Mouse (Mus musculus): ENCODE results near the gene Galk1. TPM values are rescaled to one million over a fixed set of nuclear protein-coding genes. Genes with fewer than 3 reads are reported as not detected.

Gene Galk1
- 75.3 and 92.6 TPM in 2 replicates for polyA plus RNA-seq (2016; fragmentation: Nextera tagmentation; extraction: Ambion mirVana)

DNA sequence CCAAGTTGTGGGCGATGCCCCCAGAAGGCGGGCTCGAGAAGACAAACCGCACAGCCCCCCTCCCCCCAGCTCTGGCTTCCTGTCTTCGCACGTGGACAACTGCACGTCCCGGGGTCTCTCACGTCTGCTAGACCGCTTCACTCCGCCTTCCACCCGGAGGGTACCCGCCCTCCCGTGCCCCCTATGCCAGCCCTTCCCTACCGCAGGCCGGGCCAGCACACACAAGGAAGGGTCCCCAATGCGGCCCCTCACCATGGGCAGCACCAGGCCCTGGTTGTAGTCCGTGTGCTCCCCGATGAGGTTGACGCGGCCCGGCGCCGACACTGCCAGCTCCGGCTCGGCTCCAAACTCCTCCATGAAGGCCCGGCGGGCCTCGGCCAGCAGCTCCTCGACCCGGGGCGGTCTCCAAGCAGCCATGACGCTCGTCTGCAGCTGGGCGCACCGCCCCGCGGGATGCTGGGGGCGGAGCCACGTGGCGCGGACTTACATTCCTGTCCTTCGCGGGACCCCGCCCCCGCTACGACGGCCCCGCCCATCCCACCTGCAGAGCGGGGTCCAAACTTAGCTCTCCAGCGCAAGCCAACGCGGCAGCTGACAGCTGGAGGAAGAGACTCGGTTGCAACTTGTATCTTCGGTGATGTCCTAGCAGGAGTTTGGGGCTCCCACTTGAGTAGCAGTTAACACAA is at the start of gene Galk1:
TSS of gene Galk1 (minus strand) at position 458 of the 686 bp plus-strand sequence.
- Histone ChIP-seq H3K36me3 (no peaks in the 10 kb centered on the region), H3K9ac (replicated peaks) (peak within 1 kb of the TSS; percentile 68), H3K27me3 (0 out of 2 replicates have a peak, but pooled peaks cover 7% of the 10 kb centered on the region), H3K4me1 (peaks cover 23% of the 10 kb centered on the region), H3K4me2 (replicated peaks) (peak within 1 kb of the TSS; percentile 73), H3K9me3 (no peaks in the 10 kb centered on the region), H3K4me3 (peak within 1 kb of the TSS; percentile 51), H3K27ac (replicated peaks) (peak within 1 kb of the TSS; percentile 54)
- ATAC-seq (ENCODE audit: low FRiP score, low read depth), result peak; percentile 80
- WGBS, result under 1% methylated on average over 54 of the region's 55 CpGs

DNA sequence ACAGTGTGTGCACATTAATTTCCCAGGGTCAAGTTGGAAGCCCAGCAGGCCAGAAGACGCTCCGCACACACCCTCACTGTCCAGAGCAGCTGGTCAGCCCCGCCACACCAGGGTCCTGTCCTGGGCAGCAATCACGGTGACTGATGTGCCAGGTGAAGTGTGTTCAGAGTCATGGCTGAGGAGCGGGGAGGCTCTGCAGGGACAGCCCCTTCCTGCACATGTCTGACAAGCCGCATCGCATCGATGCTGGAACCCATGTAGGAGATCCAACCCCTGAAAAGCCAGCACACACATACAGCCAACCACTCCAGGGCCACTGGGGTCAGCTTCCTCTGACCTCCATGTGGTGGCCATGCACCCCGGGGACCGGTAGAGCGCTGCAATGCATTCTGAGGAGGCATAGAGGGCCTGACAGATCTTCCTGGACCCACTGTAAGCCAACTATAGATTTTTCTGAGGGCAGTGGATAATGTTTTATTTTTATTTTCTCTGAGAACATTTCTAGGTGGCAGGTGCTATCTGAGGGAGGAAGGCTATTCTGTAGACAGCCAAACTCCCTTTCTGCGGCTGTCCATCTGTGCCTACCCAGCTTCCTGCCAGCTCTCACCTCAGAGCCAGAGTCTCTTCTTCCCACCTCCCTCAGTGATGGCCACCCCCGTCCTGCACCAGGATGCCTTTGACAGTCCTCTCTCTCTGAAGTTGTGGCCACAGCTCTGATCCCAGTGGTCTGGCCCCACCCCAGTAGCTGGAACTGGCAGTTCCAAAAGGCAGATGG is 49.3 kb upstream of the Galk1 start:
- no peak overlapping the region for H3K4me3 ChIP-seq
- WGBS, result 91% methylated on average over 13 of the region's 13 CpGs
- no peaks in the 10 kb centered on the region; the same call in 1 of the 2 replicates for H3K4me1 ChIP-seq
- H3K9me3 ChIP-seq, result no peaks in the 10 kb centered on the region
- no peak overlapping the region for H3K27ac ChIP-seq (replicated peaks)
- peaks cover 51% of the 10 kb centered on the region for H3K36me3 ChIP-seq
- no peak overlapping the region for H3K9ac ChIP-seq (replicated peaks)
- no peak for ATAC-seq (ENCODE audit: low FRiP score, low read depth)
- H3K27me3 ChIP-seq, result peaks cover 2% of the 10 kb centered on the region; the same call in 1 of the 2 replicates
- H3K4me2 ChIP-seq (replicated peaks), result no peak overlapping the region

GRCm38 (mm10) chr11:116060596-116060995 is 48.1 kb upstream of the Galk1 start:
- Histone ChIP-seq H3K4me2 (replicated peaks) (no peak overlapping the region), H3K9me3 (no peaks in the 10 kb centered on the region), H3K36me3 (peaks cover 63% of the 10 kb centered on the region), H3K9ac (replicated peaks) (no peak overlapping the region), H3K27ac (replicated peaks) (no peak overlapping the region), H3K4me1 (no peaks in the 10 kb centered on the region; the same call in 1 of the 2 replicates), H3K4me3 (no peak overlapping the region), H3K27me3 (peaks cover 2% of the 10 kb centered on the region; the same call in 1 of the 2 replicates)
- no peak for ATAC-seq (ENCODE audit: low FRiP score, low read depth)
- WGBS, result 94% methylated on average over 9 of the region's 9 CpGs

DNA sequence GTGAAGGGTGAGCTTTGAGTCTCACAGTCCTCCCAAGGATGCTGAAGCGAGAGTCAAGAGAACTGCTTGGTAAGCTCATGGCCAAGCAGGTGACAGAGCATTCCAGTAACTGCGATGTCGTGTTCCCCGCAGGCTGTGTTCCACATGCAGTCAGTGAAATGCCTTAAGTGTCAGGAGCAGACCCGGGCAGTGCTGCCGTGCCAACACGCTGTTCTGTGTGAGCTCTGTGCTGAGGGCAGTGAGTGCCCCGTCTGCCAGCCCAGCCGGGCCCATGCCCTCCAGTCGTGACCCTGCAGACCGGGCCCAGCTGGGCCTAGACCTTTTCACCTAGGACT is 47.1 kb upstream of the Galk1 start:
- Histone ChIP-seq H3K27ac (replicated peaks) (no peak overlapping the region), H3K9me3 (no peaks in the 10 kb centered on the region), H3K4me3 (no peak overlapping the region), H3K36me3 (peaks cover 72% of the 10 kb centered on the region), H3K27me3 (peaks cover 2% of the 10 kb centered on the region; the same call in 1 of the 2 replicates), H3K9ac (replicated peaks) (no peak overlapping the region), H3K4me1 (no peaks in the 10 kb centered on the region; the same call in 1 of the 2 replicates), H3K4me2 (replicated peaks) (no peak overlapping the region)
- no peak for ATAC-seq (ENCODE audit: low FRiP score, low read depth)
- WGBS, result 97% methylated on average over 11 of the region's 11 CpGs

DNA sequence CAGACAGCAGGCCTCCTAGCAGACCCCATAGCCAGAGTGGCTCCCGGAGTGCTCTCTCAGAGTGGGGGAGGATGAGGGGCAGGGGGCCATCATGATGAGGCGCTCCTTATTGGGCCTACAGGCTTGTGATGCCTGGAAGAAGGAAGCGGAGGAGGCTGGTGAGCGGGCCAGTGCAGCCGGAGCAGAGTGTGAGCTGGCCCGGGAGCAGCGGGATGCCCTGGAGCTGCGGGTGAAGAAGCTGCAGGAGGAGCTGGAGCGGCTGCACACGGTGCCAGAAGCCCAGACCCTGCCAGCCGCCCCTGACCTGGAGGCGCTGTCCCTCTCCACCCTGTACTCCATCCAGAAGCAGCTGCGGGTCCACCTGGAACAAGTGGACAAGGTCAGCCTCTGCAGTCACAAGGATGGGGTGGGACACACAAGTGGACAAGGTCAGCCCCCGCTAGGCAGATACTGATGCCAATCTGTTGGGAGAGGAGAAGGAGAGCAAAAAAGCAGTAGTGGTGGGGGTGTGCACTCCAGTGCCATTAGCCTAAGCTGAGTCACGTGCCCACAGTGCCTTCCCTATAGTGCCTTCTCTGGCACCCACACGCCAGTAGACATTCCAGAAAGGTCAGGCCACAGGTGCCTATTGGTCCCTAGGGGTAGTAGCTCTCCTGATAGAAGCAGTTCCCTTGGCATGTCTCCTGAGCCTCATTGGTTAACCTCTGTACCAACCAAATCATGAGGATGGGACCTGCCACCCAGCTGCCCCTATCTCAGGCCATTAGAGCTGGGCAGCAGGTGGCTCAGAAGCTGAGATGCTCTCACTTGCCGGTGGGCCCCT is 46.6 kb upstream of the Galk1 start:
- no peak overlapping the region for H3K27ac ChIP-seq (replicated peaks)

GRCm38 (mm10) chr11:116058022-116058614 is 45.6 kb upstream of the Galk1 start:
- H3K27ac ChIP-seq (replicated peaks), result no peak overlapping the region
- no peak for ATAC-seq (ENCODE audit: low FRiP score, low read depth)
- no peaks in the 10 kb centered on the region for H3K9me3 ChIP-seq
- H3K4me3 ChIP-seq, result no peak overlapping the region
- no peaks in the 10 kb centered on the region; the same call in 1 of the 2 replicates for H3K4me1 ChIP-seq
- WGBS, result 83% methylated on average over 12 of the region's 12 CpGs
- peaks cover 87% of the 10 kb centered on the region for H3K36me3 ChIP-seq
- peaks cover 2% of the 10 kb centered on the region; the same call in 1 of the 2 replicates for H3K27me3 ChIP-seq
- H3K4me2 ChIP-seq (replicated peaks), result no peak overlapping the region
- H3K9ac ChIP-seq (replicated peaks), result no peak overlapping the region

More for the DNA sequence above, 46.6 kb upstream of the Galk1 start:
- no peaks in the 10 kb centered on the region; the same call in 1 of the 2 replicates for H3K4me1 ChIP-seq
- H3K9ac ChIP-seq (replicated peaks), result no peak overlapping the region
- H3K9me3 ChIP-seq, result no peaks in the 10 kb centered on the region
- H3K4me2 ChIP-seq (replicated peaks), result no peak overlapping the region
- peaks cover 78% of the 10 kb centered on the region for H3K36me3 ChIP-seq
- peaks cover 2% of the 10 kb centered on the region; the same call in 1 of the 2 replicates for H3K27me3 ChIP-seq
- no peak overlapping the region for H3K4me3 ChIP-seq
- no peak for ATAC-seq (ENCODE audit: low FRiP score, low read depth)
- 94% methylated on average over 17 of the region's 17 CpGs for WGBS

DNA sequence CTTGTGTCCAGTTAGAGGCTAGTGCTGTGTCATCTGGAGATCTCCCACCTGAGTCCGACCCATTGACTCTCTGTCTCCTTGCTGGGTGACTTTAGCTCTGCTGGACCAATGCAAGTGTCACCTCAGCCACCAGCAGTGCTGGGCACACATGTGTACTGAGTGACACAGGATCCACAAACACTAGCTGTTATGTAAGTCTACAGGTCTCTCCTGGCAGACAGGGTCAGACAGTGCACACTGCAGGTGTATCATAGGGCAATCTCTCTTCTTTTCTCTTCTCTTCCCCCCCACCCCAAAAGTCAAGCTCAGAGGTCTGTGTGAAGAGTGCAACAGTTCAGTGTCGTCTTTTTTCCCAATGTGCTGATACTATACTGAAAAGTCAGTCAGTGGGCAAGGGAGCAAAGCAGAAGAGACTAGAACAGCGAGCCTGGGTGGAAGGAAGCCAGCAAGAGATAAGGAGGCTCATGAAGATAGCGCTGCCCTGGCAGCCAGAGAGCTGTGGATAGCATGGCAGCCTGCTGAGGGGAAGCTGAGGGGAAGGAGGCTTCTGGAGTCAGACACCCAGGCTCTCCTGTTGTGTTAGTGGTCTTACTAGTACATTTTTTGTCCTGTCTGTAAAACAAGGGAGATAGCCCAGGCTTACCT is 44.8 kb upstream of the Galk1 start:
- Histone ChIP-seq H3K9me3 (no peaks in the 10 kb centered on the region), H3K27ac (replicated peaks) (no peak overlapping the region), H3K4me3 (no peak overlapping the region), H3K27me3 (peaks cover 2% of the 10 kb centered on the region; the same call in 1 of the 2 replicates), H3K4me2 (replicated peaks) (no peak overlapping the region), H3K36me3 (peaks cover 95% of the 10 kb centered on the region), H3K4me1 (no peaks in the 10 kb centered on the region; the same call in 1 of the 2 replicates), H3K9ac (replicated peaks) (no peak overlapping the region)
- no peak for ATAC-seq (ENCODE audit: low FRiP score, low read depth)
- 91% methylated on average over 4 of the region's 4 CpGs for WGBS

DNA sequence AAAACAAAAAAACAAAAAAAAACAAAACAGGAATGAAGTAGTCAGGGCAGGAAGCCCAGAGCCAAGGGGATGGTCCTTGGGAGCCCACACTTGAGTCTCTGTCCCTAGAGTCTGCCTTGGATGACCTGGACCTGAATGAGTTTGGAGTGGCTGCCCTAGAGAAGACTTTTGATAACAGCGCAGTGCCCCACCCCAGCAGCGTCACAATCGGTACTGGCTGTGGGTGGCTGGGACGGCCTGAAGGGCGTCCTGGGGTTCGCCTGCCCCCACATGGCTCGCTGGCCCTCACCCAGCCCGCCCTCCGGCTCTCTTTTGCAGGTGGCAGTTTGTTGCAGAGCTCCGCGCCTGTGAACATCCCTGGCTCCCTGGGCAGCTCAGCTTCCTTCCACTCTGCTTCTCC is 43.4 kb upstream of the Galk1 start:
- no peaks in the 10 kb centered on the region for H3K9me3 ChIP-seq
- peaks cover 96% of the 10 kb centered on the region for H3K36me3 ChIP-seq
- WGBS, result 94% methylated on average over 11 of the region's 11 CpGs
- H3K4me2 ChIP-seq (replicated peaks), result no peak overlapping the region
- ATAC-seq (ENCODE audit: low FRiP score, low read depth), result no peak
- no peak overlapping the region for H3K27ac ChIP-seq (replicated peaks)
- H3K4me1 ChIP-seq, result no peaks in the 10 kb centered on the region
- H3K4me3 ChIP-seq, result no peak overlapping the region
- H3K9ac ChIP-seq (replicated peaks), result no peak overlapping the region
- peaks cover 2% of the 10 kb centered on the region; the same call in 1 of the 2 replicates for H3K27me3 ChIP-seq

- Histone ChIP-seq H3K27me3 (no peaks in the 10 kb centered on the region), H3K4me3 (no peak overlapping the region), H3K27ac (replicated peaks) (no peak overlapping the region), H3K36me3 (peaks cover 96% of the 10 kb centered on the region), H3K4me1 (no peaks in the 10 kb centered on the region), H3K9ac (replicated peaks) (no peak overlapping the region), H3K4me2 (replicated peaks) (no peak overlapping the region), H3K9me3 (no peaks in the 10 kb centered on the region)
- ATAC-seq (ENCODE audit: low FRiP score, low read depth), result no peak
- 93% methylated on average over 9 of the region's 9 CpGs for WGBS
Observed at GRCm38 (mm10) chr11:116053510-116054229, 41.2 kb upstream of the Galk1 start.

GRCm38 (mm10) chr11:116050196-116050595 is 37.7 kb upstream of the Galk1 start:
- Histone ChIP-seq H3K4me1 (no peaks in the 10 kb centered on the region), H3K9ac (replicated peaks) (no peak overlapping the region), H3K4me3 (no peak overlapping the region), H3K9me3 (no peaks in the 10 kb centered on the region), H3K27me3 (no peaks in the 10 kb centered on the region), H3K4me2 (replicated peaks) (no peak overlapping the region), H3K36me3 (peaks cover 93% of the 10 kb centered on the region), H3K27ac (replicated peaks) (no peak overlapping the region)
- ATAC-seq (ENCODE audit: low FRiP score, low read depth), result no peak
- 87% methylated on average over 4 of the region's 4 CpGs for WGBS

Data from midbrain, embryonic 12.5 days (tissue).